Mouse (Mus musculus) MEL (cell line): ENCODE results near the gene Edem1. TPM values are rescaled to one million over a fixed set of nuclear protein-coding genes. Genes with fewer than 3 reads are reported as not detected.

Experiments used
- DNase-seq: peaks from one replicate; pipeline ENCODE4 v3.0.0; 2011; ENCODE audit warnings: low read depth, low spot score
- H3K27ac ChIP-seq: 2 replicates; pipeline ENCODE4 v1.5.1; 2012; ENCODE audit warnings: low read depth, mild to moderate bottlenecking, control low read depth, low read length, moderate library complexity; ENCODE audit not compliant: control insufficient read depth
- H3K27me3 ChIP-seq, 2 experiments: fragments of 150-350 bp in 1 of 2; sonication (generic) in 1 of 2; 2 replicates each; pipeline ENCODE4 v1.6.1; 2012; ENCODE audit warnings: low read length in 2 of 2, mild to moderate bottlenecking in 2 of 2, improper control_type of control experiment in 1 of 2, moderate library complexity in 1 of 2; ENCODE audit not compliant: insufficient read depth in 2 of 2, control insufficient read depth in 1 of 2
- H3K36me3 ChIP-seq, 2 experiments: 2 replicates each; pipeline ENCODE4 v1.6.1; 2012 to 2014; ENCODE audit warnings: low read length in 2 of 2, improper control_type of control experiment in 1 of 2, inconsistent platforms in 1 of 2, mild to moderate bottlenecking in 1 of 2; ENCODE audit not compliant: insufficient read depth in 2 of 2, control insufficient read depth in 1 of 2
- H3K4me1 ChIP-seq, 2 experiments: fragments of 150-350 bp in 1 of 2; sonication (generic) in 1 of 2; 2 replicates each; pipeline ENCODE4 v1.6.1; 2012; ENCODE audit warnings: low read length in 2 of 2, improper control_type of control experiment in 1 of 2, mild to moderate bottlenecking in 1 of 2; ENCODE audit not compliant: insufficient read depth in 2 of 2, control insufficient read depth in 1 of 2
- H3K4me3 ChIP-seq, 2 experiments: fragments of 150-350 bp in 1 of 2; sonication (generic) in 1 of 2; 2 replicates each; pipeline ENCODE4 v1.5.1; 2012; ENCODE audit warnings: low read depth in 2 of 2, low read length in 2 of 2, mild to moderate bottlenecking in 2 of 2, moderate library complexity in 2 of 2, control low read depth in 1 of 2, improper control_type of control experiment in 1 of 2; ENCODE audit not compliant: control insufficient read depth in 1 of 2, insufficient read depth in 1 of 2
- H3K79me2 ChIP-seq: 2 replicates; pipeline ENCODE4 v1.6.1; 2012; ENCODE audit warnings: mild to moderate bottlenecking, low read length, moderate library complexity; ENCODE audit not compliant: control insufficient read depth, poor library complexity, insufficient read depth
- H3K9ac ChIP-seq: 2 replicates; pipeline ENCODE4 v1.6.1; 2012; ENCODE audit warnings: low read depth, mild to moderate bottlenecking, control low read depth, low read length, moderate library complexity; ENCODE audit not compliant: control insufficient read depth, poor library complexity, severe bottlenecking
- H3K9me3 ChIP-seq: fragments of 150-350 bp; sonication (generic); replicated peaks from 2 replicates; pipeline ENCODE4 v1.6.1; 2012; ENCODE audit warnings: mild to moderate bottlenecking, low read length, improper control_type of control experiment, moderate library complexity; ENCODE audit not compliant: insufficient read depth
- CTCF ChIP-seq, 3 experiments: IDR thresholded peaks in 2 of 3; conservative IDR thresholded peaks in 1 of 3; 2 replicates each; pipeline ENCODE4 v1.5.1; 2011 to 2012; ENCODE audit warnings: low read length in 3 of 3, low read depth in 2 of 3, mild to moderate bottlenecking in 2 of 3, improper control_type of control experiment in 1 of 3, inconsistent platforms in 1 of 3, mixed read lengths in 1 of 3, moderate library complexity in 1 of 3; ENCODE audit not compliant: control insufficient read depth in 1 of 3, insufficient read depth in 1 of 3, poor library complexity in 1 of 3, severe bottlenecking in 1 of 3
- EP300 ChIP-seq, 2 experiments: IDR thresholded peaks; 2 replicates each; pipeline ENCODE4 v1.6.1; 2011; ENCODE audit warnings: improper control_type of control experiment in 2 of 2, low read length in 2 of 2, low read depth in 1 of 2, mild to moderate bottlenecking in 1 of 2
- ETS1 ChIP-seq: IDR thresholded peaks from 2 replicates; pipeline ENCODE4 v1.6.1; 2012; ENCODE audit warnings: low read depth, mild to moderate bottlenecking, inconsistent platforms, low read length, improper control_type of control experiment, moderate library complexity
- GATA1 ChIP-seq: IDR thresholded peaks from 2 replicates; pipeline ENCODE4 v1.6.1; 2011; ENCODE audit warnings: low read depth, low read length, improper control_type of control experiment
- KAT2A ChIP-seq: conservative IDR thresholded peaks from 2 replicates; pipeline ENCODE4 v1.6.1; 2012; ENCODE audit warnings: low read depth, low read length, improper control_type of control experiment, inconsistent platforms
- MAFK ChIP-seq: IDR thresholded peaks from 2 replicates; pipeline ENCODE4 v1.6.1; 2011; ENCODE audit warnings: low read depth, mild to moderate bottlenecking, low read length, improper control_type of control experiment, borderline replicate concordance
- MAX ChIP-seq: IDR thresholded peaks from 2 replicates; pipeline ENCODE4 v1.6.1; 2011; ENCODE audit warnings: low read length, improper control_type of control experiment
- MEF2A ChIP-seq: IDR thresholded peaks from 2 replicates; pipeline ENCODE4 v1.6.1; 2014; ENCODE audit warnings: low read depth, mild to moderate bottlenecking, inconsistent platforms, low read length, improper control_type of control experiment; ENCODE audit not compliant: poor library complexity, insufficient replicate concordance, severe bottlenecking; ENCODE audit errors: extremely low read depth
- MXI1 ChIP-seq: IDR thresholded peaks from 2 replicates; pipeline ENCODE4 v1.6.1; 2011; ENCODE audit warnings: mild to moderate bottlenecking, low read depth, low read length, improper control_type of control experiment
- MYB ChIP-seq: IDR thresholded peaks from 2 replicates; pipeline ENCODE4 v1.6.1; 2011; ENCODE audit warnings: mild to moderate bottlenecking, low read depth, low read length, improper control_type of control experiment
- RAD21 ChIP-seq: IDR thresholded peaks from 2 replicates; pipeline ENCODE4 v1.6.1; 2011; ENCODE audit warnings: mild to moderate bottlenecking, low read depth, low read length, improper control_type of control experiment
- SIN3A ChIP-seq: IDR thresholded peaks from 2 replicates; pipeline ENCODE4 v1.6.1; 2012; ENCODE audit warnings: low read length, improper control_type of control experiment, inconsistent platforms
- SMC3 ChIP-seq: IDR thresholded peaks from 2 replicates; pipeline ENCODE4 v1.6.1; 2011; ENCODE audit warnings: low read depth, low read length, improper control_type of control experiment
- TAL1 ChIP-seq: IDR thresholded peaks from 2 replicates; pipeline ENCODE4 v1.6.1; 2012; ENCODE audit warnings: mild to moderate bottlenecking, inconsistent platforms, low read length, moderate library complexity, mixed read lengths
- TCF12 ChIP-seq: IDR thresholded peaks from 2 replicates; pipeline ENCODE4 v1.6.1; 2014; ENCODE audit warnings: low read depth, mild to moderate bottlenecking, inconsistent platforms, low read length, improper control_type of control experiment, moderate library complexity
- UBTF ChIP-seq: IDR thresholded peaks from 2 replicates; pipeline ENCODE4 v1.6.1; 2012; ENCODE audit warnings: low read depth, mild to moderate bottlenecking, inconsistent platforms, low read length, improper control_type of control experiment, moderate library complexity, borderline replicate concordance; ENCODE audit not compliant: insufficient read depth
- ZC3H11A ChIP-seq: IDR thresholded peaks from 2 replicates; pipeline ENCODE4 v1.6.1; 2012; ENCODE audit warnings: low read depth, mild to moderate bottlenecking, inconsistent platforms, low read length, improper control_type of control experiment
- polyA plus RNA-seq, 2 experiments: library from polyadenylated mRNA; stranded (reverse) in 1 of 2; unstranded in 1 of 2; fragments of >175 nt in 1 of 2; fragments of >200 nt in 1 of 2; gene quantifications; 2 replicates each; pipeline versions ENCODE4 v1.2.1 to v1.2.4; 2012; ENCODE audit warnings: low replicate concordance in 2 of 2, low read depth in 1 of 2; ENCODE audit not compliant: insufficient read length in 2 of 2, insufficient read depth in 1 of 2, missing spikeins in 1 of 2
- total RNA-seq: library from RNA; depleted of rRNA; stranded (reverse); fragments of 300-350 nt; gene quantifications from 2 replicates; pipeline ENCODE4 v1.2.3, GENCODE M21; 2012

Edem1 gene
- total and polyA plus RNA-seq, 3 experiments, result 10.8 to 17.9 TPM; not detected in 1

- H3K27me3 ChIP-seq, result no peaks in the 10 kb centered on the region; a peak in 1 of 4 replicates
- no peak overlapping the region for H3K27ac ChIP-seq
- H3K36me3 ChIP-seq, result no peaks in the 10 kb centered on the region
- no peaks in the 10 kb centered on the region for H3K79me2 ChIP-seq
- no peaks in the 10 kb centered on the region for H3K9me3 ChIP-seq
- no peak for TF ChIP-seq KAT2A
- H3K4me1 ChIP-seq, result no peaks in the 10 kb centered on the region
- H3K4me3 ChIP-seq, result no peak overlapping the region
- no peak for DNase-seq
- H3K9ac ChIP-seq, result no peak overlapping the region
Measured at GRCm38 (mm10) chr6:108870421-108870820, 42.0 kb downstream of the Edem1 start.

GRCm38 (mm10) chr6:108871251-108871650 lies 42.8 kb downstream of the Edem1 start:
- no peaks in the 10 kb centered on the region; a peak in 1 of 4 replicates for H3K27me3 ChIP-seq
- H3K4me1 ChIP-seq, result no peaks in the 10 kb centered on the region; a peak in 1 of 4 replicates
- no peak overlapping the region for H3K4me3 ChIP-seq
- no peaks in the 10 kb centered on the region for H3K36me3 ChIP-seq
- no peak for TF ChIP-seq MXI1
- TF ChIP-seq TCF12, result no peak
- TF ChIP-seq TAL1, result no peak
- TF ChIP-seq, all 39 proteins: peak for 0
- DNase-seq, result no peak
- no peak overlapping the region for H3K9ac ChIP-seq
- no peaks in the 10 kb centered on the region for H3K9me3 ChIP-seq
- no peak overlapping the region for H3K27ac ChIP-seq
- H3K79me2 ChIP-seq, result no peaks in the 10 kb centered on the region

GRCm38 (mm10) chr6:108875344-108875743 lies 46.9 kb downstream of the Edem1 start:
- Histone ChIP-seq H3K4me1 (peaks cover under 1 to 10% of the 10 kb centered on the region in 2 experiments), H3K27me3 (no peaks in the 10 kb centered on the region), H3K27ac (no peak overlapping the region), H3K4me3 (no peak overlapping the region), H3K9ac (no peak overlapping the region), H3K9me3 (no peaks in the 10 kb centered on the region), H3K36me3 (peaks cover 0 to 5% of the 10 kb centered on the region in 2 experiments; a peak in 2 of 4 replicates), H3K79me2 (no peaks in the 10 kb centered on the region)
- no peak for DNase-seq
- TF ChIP-seq RAD21 (peak; percentile 58), SMC3 (peak; percentile 27; the same call in 1 of the 2 replicates), TCF12 (no peak), CTCF (IDR thresholded peaks at IDR 0.05 in 2 of 3, conservative IDR thresholded peaks at IDR 0.05 in 1 of 3; ENCODE audit: control insufficient read depth in 1 of 3, insufficient read depth in 1 of 3, low read depth in 2 of 3, low read length in 3 of 3, poor library complexity in 1 of 3, severe bottlenecking in 1 of 3) (peak in 1 of 3 experiments; percentile 27; a peak in 2 of 6 replicates), ZC3H11A (0 out of 2 replicates have a peak, but pooled peaks have one; percentile 14), ETS1 (no peak)

GRCm38 (mm10) chr6:108876052-108876451 lies 47.6 kb downstream of the Edem1 start:
- Histone ChIP-seq H3K36me3 (peaks cover 0 to 5% of the 10 kb centered on the region in 2 experiments; a peak in 2 of 4 replicates), H3K9me3 (no peaks in the 10 kb centered on the region), H3K27me3 (no peaks in the 10 kb centered on the region), H3K4me3 (no peak overlapping the region; a peak in 1 of 4 replicates), H3K27ac (no peak overlapping the region), H3K79me2 (no peaks in the 10 kb centered on the region), H3K4me1 (peaks cover 3 to 10% of the 10 kb centered on the region in 2 experiments), H3K9ac (no peak overlapping the region)
- peak; percentile 38 for DNase-seq
- TF ChIP-seq UBTF, result no peak
- no peak for TF ChIP-seq ZC3H11A
- no peak for TF ChIP-seq EP300 (IDR thresholded peaks at IDR 0.05; ENCODE audit: low read depth in 1 of 2, low read length in 2 of 2)
- TF ChIP-seq KAT2A, result no peak
- TF ChIP-seq TCF12, result no peak
- no peak for TF ChIP-seq MAX
- TF ChIP-seq MYB, result no peak
- TF ChIP-seq SIN3A, result no peak
- TF ChIP-seq GATA1, result no peak
- no peak for TF ChIP-seq MAFK
- TF ChIP-seq MEF2A, result no peak
